Mouse (Mus musculus) cerebellum, adult 2 months (tissue): ENCODE measurements around the gene Fes. TPM values are rescaled to one million over a fixed set of nuclear protein-coding genes. Genes with fewer than 3 reads are reported as not detected.
A peak's percentile ranks its signal among the peaks of the same experiment; 100 is the strongest.
"Not testable (repeated sequence)": the region's sequence is repeated elsewhere in the genome, so short reads cannot be mapped to it uniquely, and the experiment has no call there.

Experiments
- DNase-seq, 2 experiments: peaks; one replicate each; pipeline ENCODE4 v3.0.0; 2021
- H3K27ac ChIP-seq: fragments of 200-500 bp; 2 replicates; pipeline ENCODE4 v1.5.1; 2012; ENCODE audit warnings: low read length, control low read depth, inconsistent platforms; ENCODE audit not compliant: insufficient read depth
- H3K27me3 ChIP-seq: fragments of 200-500 bp; 2 replicates; pipeline ENCODE4 v1.6.1; 2012; ENCODE audit warnings: inconsistent platforms, mild to moderate bottlenecking, low read length, moderate library complexity; ENCODE audit not compliant: control insufficient read depth, insufficient read depth
- H3K4me1 ChIP-seq: fragments of 200-500 bp; 2 replicates; pipeline ENCODE4 v1.6.1; 2011; ENCODE audit warnings: low read length; ENCODE audit not compliant: control insufficient read depth, insufficient read depth
- H3K4me3 ChIP-seq: fragments of 200-500 bp; replicated peaks from 2 replicates; pipeline ENCODE3; 2011; ENCODE audit warnings: mild to moderate bottlenecking, low read depth, low read length, control low read depth; ENCODE audit not compliant: insufficient read depth
- CTCF ChIP-seq: fragments of 200-500 bp; IDR thresholded peaks from 2 replicates; pipeline ENCODE4 v1.5.1; 2011; ENCODE audit warnings: low read depth, mild to moderate bottlenecking, control low read depth, low read length, moderate library complexity, borderline replicate concordance; ENCODE audit not compliant: insufficient read depth
- POLR2A ChIP-seq: fragments of 200-500 bp; IDR thresholded peaks from 2 replicates; pipeline ENCODE4 v1.6.1; 2011; ENCODE audit warnings: low read length, control low read depth, borderline replicate concordance; ENCODE audit not compliant: insufficient read depth
- WGBS: fragments of 180-500 bp; shearing (Covaris S2); methylation state at CpG from one replicate; pipeline ENCODE4 v1.1.7; 2018; 5-methylcytosine and 5-hydroxymethylcytosine counted together
- polyA plus RNA-seq: library from polyadenylated mRNA; depleted of rRNA; stranded (reverse); fragments of >200 nt; gene quantifications from 2 replicates; pipeline ENCODE4 v1.2.3, GENCODE M21; 2012

Fes gene
- polyA plus RNA-seq, 1 experiment = 4.2 TPM

- Histone ChIP-seq H3K27ac (peak overlapping the region; percentile 99), H3K27me3 (no peaks in the 10 kb centered on the region), H3K4me1 (peaks cover 21% of the 10 kb centered on the region), H3K4me3 (peak overlapping the region; percentile 99)
- WGBS = 9% methylated on average over 88 of the region's 92 CpGs
- DNase-seq = peak; percentile 71 to 80
- no peak for TF ChIP-seq CTCF
- TF ChIP-seq POLR2A = no peak
Observed at GRCm38 (mm10) chr7:80402651-80403321, 15.0 kb upstream of the Fes start.

GRCm38 (mm10) chr7:80401860-80402641, 14.3 kb upstream of the Fes start:
- DNase-seq = peak; percentile 58 to 65
- WGBS = 2% methylated on average over 98 of the region's 102 CpGs
- Histone ChIP-seq H3K27me3 (no peaks in the 10 kb centered on the region), H3K4me3 (peak overlapping the region; percentile 99), H3K4me1 (peaks cover 22% of the 10 kb centered on the region), H3K27ac (peak overlapping the region; percentile 99)
- 0 out of 2 replicates have a peak, but pooled peaks have one; percentile 11 for TF ChIP-seq POLR2A
- TF ChIP-seq CTCF = no peak

- no peaks in the 10 kb centered on the region for H3K27me3 ChIP-seq
- peak overlapping the region; percentile 99 for H3K4me3 ChIP-seq
- H3K4me1 ChIP-seq = peaks cover 22% of the 10 kb centered on the region
- TF ChIP-seq CTCF (no peak), POLR2A (no peak)
- DNase-seq = peak in 1 of 2 experiments; percentile 51
- H3K27ac ChIP-seq = peak overlapping the region; percentile 99
- 5% methylated on average over 5 of the region's 5 CpGs for WGBS
Observed at GRCm38 (mm10) chr7:80401041-80401859, 13.5 kb upstream of the Fes start.

GRCm38 (mm10) chr7:80400571-80400970, 12.8 kb upstream of the Fes start:
- no peaks in the 10 kb centered on the region for H3K27me3 ChIP-seq
- TF ChIP-seq POLR2A (no peak), CTCF (no peak)
- no peak for DNase-seq
- H3K27ac ChIP-seq = peak overlapping the region; percentile 77
- peak overlapping the region; percentile 99 for H3K4me3 ChIP-seq
- WGBS = 12% methylated on average over 6 of the region's 6 CpGs
- H3K4me1 ChIP-seq = peaks cover 22% of the 10 kb centered on the region

GRCm38 (mm10) chr7:80400099-80400498, 12.4 kb upstream of the Fes start:
- DNase-seq = peak; percentile 82 to 85
- WGBS = 10% methylated on average over 5 of the region's 5 CpGs
- Histone ChIP-seq H3K4me1 (peaks cover 22% of the 10 kb centered on the region), H3K27ac (peak overlapping the region; percentile 77), H3K4me3 (peak overlapping the region; percentile 99), H3K27me3 (no peaks in the 10 kb centered on the region)
- TF ChIP-seq CTCF (no peak), POLR2A (no peak)

- DNase-seq = no peak
- TF ChIP-seq POLR2A (no peak), CTCF (no peak)
- peak overlapping the region; percentile 36; the same call in 1 of the 2 replicates for H3K27ac ChIP-seq
- H3K27me3 ChIP-seq = no peaks in the 10 kb centered on the region
- H3K4me3 ChIP-seq = peak overlapping the region; percentile 5
- peaks cover 22% of the 10 kb centered on the region for H3K4me1 ChIP-seq
- WGBS = 15% methylated on average over 9 of the region's 9 CpGs
Observed at GRCm38 (mm10) chr7:80398654-80399444, 11.1 kb upstream of the Fes start.

GRCm38 (mm10) chr7:80397986-80398385, 10.2 kb upstream of the Fes start:
- 13% methylated on average over 9 of the region's 9 CpGs for WGBS

GRCm38 (mm10) chr7:80396427-80396826, 8.7 kb upstream of the Fes start:
- 82% methylated on average over 4 of the region's 4 CpGs for WGBS
- H3K4me3 ChIP-seq, H3K27me3 ChIP-seq, DNase-seq, H3K27ac ChIP-seq: not testable (repeated sequence)
- H3K4me1 ChIP-seq = peaks cover 18% of the 10 kb centered on the region

More at GRCm38 (mm10) chr7:80397986-80398385, 10.2 kb upstream of the Fes start:
- Histone ChIP-seq H3K4me3 (no peak overlapping the region), H3K27me3 (no peaks in the 10 kb centered on the region), H3K4me1 (peaks cover 18% of the 10 kb centered on the region), H3K27ac (0 out of 2 replicates have a peak overlapping the region, but pooled peaks have one; percentile 35)
- no peak for DNase-seq
- no peak for TF ChIP-seq CTCF
- no peak for TF ChIP-seq POLR2A
